Mouse (Mus musculus) kidney, postnatal 14 days (tissue): ENCODE measurements around the gene Nphs1.
A peak's percentile ranks its signal among the peaks of the same experiment; 100 is the strongest.
"Not testable (repeated sequence)": the region's sequence is repeated elsewhere in the genome, so short reads cannot be mapped to it uniquely, and the experiment has no call there.

Experiments used
- DNase-seq: peaks from one replicate; pipeline ENCODE4 v3.0.0; 2022; ENCODE audit warnings: mixed read lengths

Gene Nphs1

DNA sequence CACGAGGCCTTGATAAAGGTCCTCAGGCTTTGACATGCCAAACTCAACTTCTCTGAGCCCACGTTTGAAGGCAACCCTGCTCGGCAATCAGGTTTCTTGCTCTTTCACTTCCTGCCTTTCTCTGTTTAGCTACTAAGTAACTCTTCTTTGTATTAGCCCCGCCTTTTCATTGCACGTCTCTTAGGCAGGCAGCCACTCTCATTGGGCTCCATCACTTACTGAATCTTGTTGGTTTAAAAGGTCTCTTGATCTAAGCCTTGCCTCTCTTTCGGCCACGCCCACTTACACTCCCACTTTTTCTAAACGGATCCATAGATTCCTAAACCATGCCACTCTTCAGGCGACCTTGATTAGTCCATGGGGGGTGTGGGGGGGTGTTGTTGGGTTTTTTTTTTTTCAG lies 14.4 kb upstream of the Nphs1 start:
- DNase-seq, result no peak

DNA sequence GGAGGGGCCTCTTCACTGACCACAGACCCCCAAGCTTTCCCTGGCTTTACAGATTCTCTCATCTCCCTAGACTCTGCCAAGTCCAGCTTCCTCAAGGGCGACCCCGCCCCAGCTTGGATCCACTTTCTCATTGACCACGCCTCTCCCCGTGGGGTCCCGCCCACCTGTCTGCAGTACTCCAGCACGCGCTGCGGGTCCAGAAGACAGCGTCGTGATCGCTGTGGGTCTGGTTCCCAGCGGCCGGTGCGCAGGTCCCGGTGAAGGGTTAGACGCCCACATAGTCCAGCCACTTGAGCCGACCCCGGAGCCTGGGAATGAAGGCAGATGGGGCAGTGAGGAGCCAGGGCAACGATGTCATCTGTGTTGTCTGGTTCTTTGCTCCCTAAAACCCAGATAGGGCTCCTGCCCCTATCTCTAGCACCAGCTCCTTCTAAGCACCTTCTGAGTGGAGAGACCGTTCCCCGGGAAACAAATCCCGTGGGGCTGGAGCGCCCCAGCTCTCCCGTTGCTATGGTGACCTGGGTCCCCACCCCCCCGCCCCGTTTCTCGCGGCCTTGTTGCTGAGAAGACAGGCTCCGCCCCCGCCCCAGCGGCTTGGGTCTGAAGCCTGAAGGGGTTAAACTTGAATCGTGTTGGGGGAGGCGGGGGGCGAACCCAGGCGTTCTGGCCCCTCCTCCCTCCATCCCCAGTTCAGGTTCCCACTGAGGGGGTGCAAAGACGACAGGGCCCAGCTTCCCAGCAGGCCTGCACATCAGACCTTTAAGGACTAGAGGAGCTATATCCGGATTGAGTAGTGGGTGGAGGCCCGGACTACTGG lies 13.8 kb upstream of the Nphs1 start:
- DNase-seq, result peak; percentile 38

DNA sequence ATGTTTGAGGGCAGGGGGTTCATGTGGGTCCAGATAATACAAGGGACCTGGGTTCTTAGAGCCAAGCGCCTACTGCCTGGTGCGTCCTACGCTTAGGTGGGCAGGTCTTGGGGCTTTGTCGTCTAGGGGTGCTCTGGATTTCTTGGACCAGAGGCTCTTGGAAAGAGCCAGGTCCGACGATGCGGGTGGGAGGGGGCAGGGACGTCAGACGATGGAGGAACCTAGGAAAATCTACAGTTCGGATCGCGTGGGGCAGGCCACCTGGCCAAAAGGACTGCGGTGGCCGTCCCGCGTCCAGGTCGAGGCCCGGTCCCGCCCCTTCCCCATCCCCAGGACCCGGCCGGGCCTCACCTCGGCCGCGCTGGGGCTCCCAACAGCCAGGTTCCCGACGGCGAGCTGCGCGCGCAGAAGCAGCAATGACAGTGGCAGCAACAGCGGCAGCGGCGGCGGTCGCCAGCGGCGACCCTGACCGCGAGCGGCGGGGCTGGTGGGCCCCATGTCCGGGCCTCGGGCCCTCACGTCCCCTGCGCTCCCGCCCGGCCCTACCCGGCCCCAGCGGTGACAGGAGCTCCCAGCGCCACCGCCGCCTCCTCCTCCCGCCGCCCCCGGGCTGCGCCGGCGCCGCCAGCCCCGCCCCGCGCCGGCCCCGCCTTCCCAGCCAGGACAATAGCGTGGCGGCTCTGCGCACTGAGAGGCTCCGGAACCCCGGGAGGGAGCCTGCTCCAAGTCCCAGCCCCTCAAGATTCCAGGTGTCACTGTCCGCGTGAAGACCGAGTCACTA lies 13.0 kb upstream of the Nphs1 start, which contains the start of gene Aplp1:
Aplp1 (minus strand) TSS at position 565 of the 781 bp plus-strand sequence.
- DNase-seq, result peak; percentile 60

DNA sequence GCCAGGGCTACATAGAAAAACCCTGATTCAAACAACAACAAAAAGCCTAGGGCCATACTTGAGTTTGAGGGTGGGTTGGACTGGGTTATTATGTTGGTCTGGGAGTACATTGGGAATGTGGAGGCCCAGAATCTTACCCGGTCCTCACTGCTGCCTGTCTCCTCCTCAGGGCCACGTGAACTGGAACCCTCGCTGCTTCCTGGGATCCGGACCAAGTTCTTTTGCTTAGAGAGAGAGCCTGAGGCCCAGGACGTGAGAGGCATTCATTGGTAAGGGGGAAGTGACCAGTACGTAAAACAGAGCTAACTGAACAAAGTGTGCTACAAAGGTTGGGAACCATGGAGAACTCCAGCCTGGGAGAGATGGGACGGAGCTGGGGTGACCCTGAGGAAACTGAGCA lies 7.9 kb upstream of the Nphs1 start:
- DNase-seq, result no peak

DNA sequence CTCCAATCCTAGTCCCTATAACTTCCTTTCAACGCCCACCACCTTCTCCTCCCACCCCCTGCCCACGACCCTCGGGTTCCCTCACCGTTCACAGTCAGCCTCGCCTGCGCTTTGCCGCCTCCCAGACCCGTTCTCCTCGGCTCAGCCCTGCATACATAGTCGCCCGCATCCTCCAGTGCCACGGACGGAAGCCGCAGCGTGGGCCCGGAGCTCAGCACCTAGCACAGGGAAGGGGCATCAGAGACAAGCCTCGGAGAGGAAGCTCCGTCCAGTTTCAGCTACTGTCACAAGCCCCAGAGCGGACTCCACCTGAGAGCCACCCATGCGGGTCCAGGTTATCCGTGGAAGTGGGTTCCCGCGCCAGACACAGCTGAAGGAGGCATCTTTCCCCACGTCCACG lies 4.8 kb upstream of the Nphs1 start:
- no peak for DNase-seq

DNA sequence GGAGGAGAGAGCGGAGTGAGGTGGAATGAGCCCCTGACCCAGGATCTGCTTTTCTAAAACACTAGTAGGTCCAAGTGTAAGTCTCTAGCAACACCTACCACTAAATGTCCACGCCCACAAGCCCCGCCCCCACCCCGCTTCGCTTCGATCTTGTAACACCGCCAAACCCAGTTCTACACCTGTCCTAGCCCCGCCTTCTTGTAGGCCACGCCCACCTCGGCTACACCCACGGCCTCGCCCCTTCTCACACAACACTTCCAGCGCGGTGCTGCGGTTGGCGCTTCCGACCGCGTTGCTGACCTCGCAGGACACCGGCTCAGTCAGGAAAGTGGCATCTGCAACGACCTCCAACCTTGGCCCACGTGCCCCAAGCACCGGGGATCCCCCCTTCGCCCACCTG lies 4.3 kb upstream of the Nphs1 start:
- DNase-seq, result peak; percentile 68

DNA sequence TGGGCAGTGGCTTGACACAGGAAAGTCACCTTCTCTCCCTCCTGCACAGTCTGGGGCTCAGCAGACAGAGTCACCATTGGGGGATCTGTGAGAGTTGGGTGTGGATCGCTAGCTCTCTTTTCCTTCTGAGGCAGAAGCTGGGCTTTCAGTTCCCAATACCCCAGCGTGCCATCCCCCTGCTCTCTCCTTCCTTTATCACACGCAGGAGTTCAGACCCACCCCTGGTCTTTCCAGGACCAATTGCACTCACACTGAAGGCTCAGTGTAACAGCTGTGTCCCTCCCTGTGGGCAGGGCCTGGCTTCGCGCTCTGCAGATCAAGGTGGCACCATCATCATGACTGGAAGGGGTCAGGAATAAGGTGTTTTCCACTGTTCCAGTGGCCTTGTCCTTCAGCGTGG lies 3.9 kb upstream of the Nphs1 start:
- DNase-seq, result no peak

DNA sequence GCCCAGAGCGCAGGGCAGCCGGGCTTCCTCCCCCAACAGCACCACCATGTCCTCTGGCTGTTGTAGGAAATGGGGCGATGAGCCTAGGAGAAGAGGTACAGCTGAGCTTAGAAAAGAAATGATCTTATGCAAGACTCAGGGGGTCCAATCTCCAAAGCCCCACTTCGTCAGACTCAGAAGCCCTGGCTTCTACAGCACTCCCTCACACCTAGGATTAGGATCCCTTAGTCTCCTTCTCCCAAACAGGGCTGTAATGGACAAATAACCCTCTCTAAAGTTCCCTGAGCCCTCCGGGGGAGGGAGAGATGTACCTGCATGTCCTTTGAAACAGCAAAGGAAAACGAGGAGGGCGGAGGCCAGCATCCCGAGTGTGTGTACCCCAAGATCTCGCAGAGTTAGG lies 1.6 kb upstream of the Nphs1 start:
- DNase-seq, result no peak

DNA sequence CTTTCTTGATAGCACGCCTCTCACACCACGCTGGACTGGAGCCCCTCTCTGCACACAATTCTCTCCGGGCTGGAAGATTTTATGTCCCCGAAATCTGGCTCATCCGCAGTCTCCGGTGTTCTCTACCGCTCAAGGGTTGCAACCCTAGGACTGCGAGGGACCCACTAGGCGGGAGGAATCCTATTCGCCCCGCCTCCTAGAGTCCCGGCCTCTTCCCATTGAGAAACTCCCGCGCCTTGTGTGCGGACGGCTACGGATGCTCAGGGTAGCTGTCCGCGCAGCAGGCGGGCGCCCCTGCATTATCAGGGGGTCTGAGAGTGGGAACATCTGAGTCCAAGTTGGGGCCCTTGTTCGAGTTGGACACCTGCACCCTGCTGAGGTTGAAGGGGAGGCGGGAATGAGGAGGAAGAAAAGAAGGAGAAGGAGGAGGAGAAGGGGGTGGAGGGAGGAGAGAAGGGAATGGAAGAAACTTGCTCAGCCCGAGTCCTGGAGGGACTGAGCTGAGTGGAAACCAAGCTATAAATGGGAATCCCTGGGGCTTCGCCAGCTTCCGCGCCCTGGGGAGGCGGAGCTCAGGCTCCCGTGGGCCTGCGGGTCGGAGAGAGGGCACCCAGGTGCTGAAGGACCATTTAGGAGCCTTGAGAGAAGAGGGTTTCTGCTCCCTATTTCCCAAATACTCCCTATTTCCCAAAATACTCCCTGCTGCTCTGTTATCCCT lies 1.0 kb upstream of the Nphs1 start:
- no peak for DNase-seq

DNA sequence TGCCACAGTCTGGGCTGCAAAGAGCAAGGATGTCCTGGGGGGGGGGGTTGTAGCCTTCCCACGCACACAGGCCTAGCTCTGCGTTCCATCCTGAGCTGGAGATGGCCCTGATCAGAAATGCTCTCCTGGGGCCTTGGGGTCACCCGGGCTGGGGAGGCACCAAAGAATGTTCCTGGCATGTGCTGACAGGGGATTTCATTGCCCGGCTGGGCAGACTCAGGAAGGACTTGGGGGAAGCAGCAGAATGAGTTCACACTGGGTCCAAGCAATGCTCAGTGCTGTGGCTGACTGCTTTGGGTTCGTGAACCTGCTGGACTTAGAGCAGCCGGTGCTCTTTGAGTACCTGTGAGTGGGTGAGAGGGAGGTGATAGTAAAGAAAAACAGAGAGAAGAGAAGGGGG lies 1.4 kb downstream of the Nphs1 start:
- peak; percentile 16 for DNase-seq

DNA sequence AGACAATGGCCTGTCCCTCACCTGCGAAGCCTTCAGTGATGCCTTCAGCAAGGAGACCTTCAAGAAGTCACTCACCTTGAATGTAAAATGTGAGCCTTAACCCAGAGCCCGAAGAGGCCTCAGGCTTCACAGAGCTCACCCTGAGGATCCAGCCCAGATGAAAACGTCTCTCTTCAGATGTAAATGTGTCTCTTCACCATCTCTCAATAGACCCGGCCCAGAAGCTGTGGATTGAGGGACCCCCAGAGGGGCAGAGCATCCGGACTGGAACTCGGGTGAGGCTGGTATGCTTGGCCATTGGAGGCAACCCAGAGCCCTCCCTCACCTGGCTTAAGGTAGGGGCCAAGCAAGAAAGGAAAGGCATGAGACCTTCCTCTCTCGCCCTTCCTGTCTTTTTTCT lies 5.5 kb downstream of the Nphs1 start:
- DNase-seq, result no peak

DNA sequence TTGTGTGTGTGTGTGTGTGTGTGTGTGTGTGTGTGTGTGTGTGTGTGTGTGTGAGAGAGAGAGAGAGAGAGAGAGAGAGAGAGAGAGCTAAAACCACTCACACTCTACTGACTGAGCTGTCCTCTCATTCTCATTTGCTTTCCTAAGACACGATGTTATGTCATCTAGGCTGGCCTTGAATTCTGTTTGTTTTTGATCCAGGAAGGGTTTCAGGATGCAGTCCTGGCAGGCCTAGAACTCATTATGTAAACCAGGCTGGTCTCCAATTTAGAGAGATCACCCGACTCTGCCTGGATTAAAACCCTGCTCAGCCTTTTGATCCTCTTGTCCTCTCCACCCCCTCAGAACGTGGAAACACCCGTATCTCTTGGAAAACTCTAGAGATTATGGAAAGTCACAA lies 5.9 kb downstream of the Nphs1 start:
- DNase-seq, result no peak

DNA sequence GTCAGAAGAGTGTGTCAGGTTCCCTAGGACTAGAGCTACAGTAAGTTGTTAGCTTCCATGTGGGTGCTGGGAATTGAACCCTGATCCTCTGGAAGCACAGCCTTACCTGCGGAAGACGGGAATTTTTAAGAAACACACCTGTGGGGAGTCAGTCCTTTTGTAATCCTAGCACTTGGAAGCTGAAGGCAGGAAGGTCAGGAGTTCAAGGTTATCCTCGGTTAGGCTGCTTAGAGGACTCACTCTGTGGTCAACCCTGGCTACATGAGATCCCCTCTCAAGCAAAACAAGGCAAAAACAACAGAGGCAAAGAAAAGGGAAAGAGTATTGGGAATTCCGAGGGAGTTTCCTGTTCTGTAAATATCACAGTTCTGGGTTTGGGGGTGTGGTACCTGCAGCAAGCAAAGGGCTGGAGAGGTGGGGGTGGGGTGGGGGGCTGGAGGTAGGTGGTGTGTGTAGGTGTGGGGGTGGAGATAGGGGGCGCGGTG lies 6.7 kb downstream of the Nphs1 start:
- DNase-seq, result no peak

DNA sequence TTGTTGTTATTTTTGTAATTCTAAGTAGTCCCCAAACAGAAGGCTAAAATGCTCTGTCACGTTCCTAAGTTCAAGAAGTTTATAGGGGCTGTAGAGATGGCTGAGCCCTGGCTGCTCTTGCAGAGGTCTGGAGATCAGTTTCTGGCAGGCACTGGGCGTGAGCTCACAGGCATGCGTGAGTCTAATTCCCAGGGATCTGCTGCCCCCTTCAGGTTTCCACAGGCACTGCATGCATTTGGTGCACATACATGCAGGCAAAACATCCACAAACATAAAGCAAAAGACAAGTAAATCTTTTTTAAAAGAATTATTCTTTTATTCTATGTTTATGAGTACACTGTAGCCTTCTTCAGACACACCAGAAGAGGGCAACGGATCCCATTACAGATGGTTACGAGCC lies 14.3 kb downstream of the Nphs1 start:
- DNase-seq, result no peak

DNA sequence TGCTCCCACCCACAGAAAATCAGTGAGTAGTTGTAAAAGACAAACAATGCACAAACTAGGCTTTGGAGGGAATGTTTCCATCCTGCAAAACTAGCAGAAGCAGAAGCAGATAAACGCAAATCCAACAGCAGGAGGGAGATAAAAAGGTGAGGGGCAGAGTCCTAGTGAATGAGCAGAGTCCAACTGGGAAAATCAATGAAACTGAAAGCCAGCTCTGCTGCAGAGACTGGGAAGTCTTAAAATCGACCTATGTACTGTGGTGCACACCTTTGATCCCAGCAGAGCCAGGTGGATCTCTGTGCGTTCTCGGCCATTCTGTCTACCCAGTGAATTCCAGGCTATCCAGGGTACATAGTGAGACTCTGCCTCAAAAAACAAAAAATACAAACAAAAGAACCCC lies 16.9 kb downstream of the Nphs1 start:
- no peak for DNase-seq

DNA sequence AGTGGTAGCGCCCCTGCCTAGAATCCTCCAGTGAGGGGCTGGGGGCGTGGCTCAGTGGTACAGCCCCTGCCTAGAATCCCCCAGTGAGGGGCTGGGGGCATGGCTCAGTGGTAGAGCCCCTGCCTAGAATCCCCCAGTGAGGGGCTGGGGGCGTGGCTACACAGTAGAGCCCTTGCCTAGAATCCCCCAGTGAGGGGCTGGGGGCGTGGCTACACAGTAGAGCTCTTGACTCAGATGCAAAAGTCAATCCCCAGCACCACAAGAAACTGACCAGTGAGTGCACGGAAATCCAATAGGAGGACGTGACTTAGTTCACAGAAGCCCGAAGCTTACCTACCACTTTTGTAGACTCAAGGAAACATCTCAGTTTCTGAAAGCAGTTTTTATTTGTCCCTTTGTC lies 18.0 kb downstream of the Nphs1 start:
- not testable (repeated sequence) for DNase-seq

DNA sequence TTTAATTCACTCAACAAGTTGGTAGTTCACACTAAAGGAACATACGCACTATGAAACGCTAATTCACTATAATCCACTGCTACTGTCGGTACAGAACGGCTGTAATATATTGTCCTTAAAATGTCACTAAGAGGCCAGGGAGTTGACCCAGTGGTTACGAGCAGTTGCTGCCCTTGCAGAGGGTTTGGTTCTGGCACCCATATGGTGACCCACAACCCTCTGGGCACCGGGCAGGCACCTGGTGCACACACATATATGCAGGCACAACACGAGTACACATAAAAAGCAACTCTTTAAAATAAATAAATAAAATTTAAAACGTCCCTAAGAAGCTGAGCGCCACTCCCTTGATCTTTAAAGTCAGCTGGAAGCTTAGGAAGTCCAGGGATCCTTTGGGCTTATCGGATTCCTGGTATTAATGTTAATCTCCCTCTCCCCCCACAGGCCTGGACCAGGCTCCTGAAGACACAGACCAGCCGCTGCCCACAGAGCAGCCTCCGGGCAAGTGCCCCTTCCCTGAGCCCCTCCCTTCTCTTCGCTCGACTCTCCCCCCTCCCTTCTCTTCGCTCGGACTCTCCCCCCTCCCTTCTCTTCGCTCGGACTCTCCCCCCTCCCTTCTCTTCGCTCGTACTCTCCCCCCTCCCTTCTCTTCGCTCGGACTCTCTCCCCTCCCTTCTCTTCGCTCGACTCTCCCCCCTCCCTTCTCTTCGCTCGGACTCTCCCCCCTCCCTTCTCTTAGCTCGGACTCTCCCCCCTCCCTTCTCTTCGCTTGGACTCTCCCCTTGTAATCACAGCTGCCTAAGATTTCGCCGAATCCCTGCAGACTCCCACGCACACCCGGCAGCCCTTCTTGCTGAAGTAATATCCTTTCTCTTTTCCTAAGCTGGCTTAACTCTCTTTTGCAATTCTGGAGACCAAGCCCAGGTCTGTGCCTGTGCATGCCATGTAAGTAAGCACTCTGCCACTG lies 19.6 kb downstream of the Nphs1 start:
- DNase-seq, result no peak

DNA sequence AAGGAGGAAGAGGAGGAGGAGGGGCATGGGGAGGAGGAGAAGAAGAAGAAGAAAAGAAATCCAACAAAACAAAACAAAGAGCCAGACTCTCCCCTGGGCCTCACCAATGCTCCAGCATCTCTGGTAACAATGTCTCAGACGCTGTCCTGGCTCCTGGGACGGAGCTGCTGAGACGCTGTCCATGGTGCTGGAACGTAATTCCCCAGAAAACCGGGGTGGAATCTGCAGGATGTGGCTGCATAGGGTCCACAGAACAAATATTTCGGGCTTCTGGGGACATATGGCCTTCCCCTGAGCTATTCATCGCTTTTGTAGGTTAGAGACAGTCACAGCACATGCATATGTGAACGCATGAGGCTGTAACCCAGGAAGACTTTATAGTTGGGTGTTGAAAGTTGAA lies 26.1 kb downstream of the Nphs1 start:
- peak; percentile 42 for DNase-seq

DNA sequence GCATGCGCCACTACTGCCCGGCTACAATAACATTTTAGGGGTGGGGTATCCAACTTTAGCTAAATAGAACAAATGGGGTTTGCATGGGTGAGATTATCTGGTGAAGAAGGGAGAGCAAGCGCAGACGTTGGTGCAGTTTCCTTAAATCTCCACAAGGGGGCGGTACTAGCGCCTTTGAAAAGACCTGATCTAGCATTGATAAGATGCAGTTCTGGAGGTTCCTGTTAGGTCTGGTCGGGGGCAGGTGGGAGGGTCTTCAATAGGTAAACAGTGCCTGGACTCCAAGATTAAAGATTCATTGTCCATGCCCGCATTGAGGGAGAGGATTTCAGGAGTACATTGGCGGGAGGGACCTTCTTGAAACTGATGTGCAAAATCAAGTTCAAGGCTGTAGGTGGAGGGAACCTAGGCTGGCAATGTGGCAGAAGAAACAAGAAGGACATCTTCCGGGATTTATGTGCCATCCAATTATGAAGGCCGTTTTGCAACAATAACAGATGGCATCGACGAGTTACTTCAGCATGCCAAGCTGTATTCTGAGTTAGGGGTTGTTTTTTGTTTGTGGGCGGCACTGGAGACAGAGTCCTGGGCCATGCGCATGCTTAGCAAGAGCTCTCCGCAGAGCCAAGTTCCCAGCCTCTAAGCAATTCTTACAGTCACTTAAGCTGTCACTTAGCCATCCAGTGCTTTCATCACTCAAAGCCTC lies 32.3 kb downstream of the Nphs1 start:
- peak; percentile 32 for DNase-seq

DNA sequence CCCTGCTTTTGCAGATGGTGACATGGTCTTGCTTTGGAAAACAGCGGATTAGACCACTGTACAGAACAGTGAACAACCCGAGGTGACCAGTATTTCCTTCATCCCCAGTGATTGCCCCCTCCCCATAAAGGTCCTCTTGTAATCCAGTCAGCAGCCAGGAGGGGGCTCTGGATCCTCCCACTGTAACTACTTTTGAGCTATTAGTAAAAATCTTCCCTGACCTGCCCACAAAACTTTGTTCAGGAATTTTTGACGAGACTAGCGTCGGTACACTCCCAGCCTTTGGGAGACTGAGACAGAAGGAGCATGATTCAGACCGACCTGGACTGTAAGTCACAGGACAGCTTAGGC lies 32.8 kb downstream of the Nphs1 start:
- no peak for DNase-seq

DNA sequence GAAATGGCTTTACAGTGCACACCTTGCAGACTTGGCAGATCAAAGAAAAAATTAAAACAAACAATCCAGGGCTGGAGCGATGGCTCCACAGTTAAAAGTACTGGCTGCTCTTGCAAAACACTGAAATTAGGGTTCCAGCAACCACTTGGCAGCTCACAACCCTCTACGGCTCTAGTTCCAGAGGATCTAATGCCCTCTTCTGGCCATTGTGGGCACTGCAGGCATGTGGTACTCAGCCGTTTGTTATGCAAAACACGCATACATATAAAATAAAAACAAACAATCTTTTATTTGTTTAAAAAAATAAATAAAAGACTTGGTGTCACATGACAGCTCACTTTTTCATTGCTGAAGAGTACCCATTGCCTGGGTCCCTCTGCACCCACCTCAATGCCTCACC lies 34.6 kb downstream of the Nphs1 start:
- peak; percentile 85 for DNase-seq
